Mouse (Mus musculus) forebrain, postnatal 0 days (tissue): ENCODE measurements at regions not wholly inside any gene's neighbourhood (a gene's known extent, or its start where the extent isn't known, plus 50 kb on each side); places are given as distances from the start of the nearest gene placed in this dataset.

Experiments used
- ATAC-seq: fragments of 200-750 bp; cut with Nextera tagmentation; 2 replicates; pipeline ENCODE4 v1.8.0; 2017; ENCODE audit warnings: mild to moderate bottlenecking, moderate library complexity
- DNase-seq: peaks from one replicate; pipeline ENCODE4 v3.0.0-alpha.2; 2015
- H3K27ac ChIP-seq: fragments of 300-500 bp; sonication (generic); 2 replicates; pipeline ENCODE4 v1.5.1; 2014; ENCODE audit warnings: low read depth, mild to moderate bottlenecking, antibody characterized with exemption, low read length, moderate library complexity, mixed read lengths
- H3K27me3 ChIP-seq: fragments of 300-500 bp; sonication (generic); 2 replicates; pipeline ENCODE4 v1.6.1; 2014; ENCODE audit warnings: mild to moderate bottlenecking, low read length, mixed read lengths; ENCODE audit not compliant: insufficient read depth
- H3K36me3 ChIP-seq: fragments of 300-500 bp; sonication (generic); 2 replicates; pipeline ENCODE4 v1.6.1; 2014; ENCODE audit warnings: mild to moderate bottlenecking, moderate library complexity; ENCODE audit not compliant: insufficient read depth
- H3K4me1 ChIP-seq: fragments of 300-500 bp; sonication (generic); 2 replicates; pipeline ENCODE4 v1.6.1; 2014; ENCODE audit warnings: antibody characterized with exemption; ENCODE audit not compliant: insufficient read depth
- H3K4me2 ChIP-seq: fragments of 300-500 bp; sonication (generic); 2 replicates; pipeline ENCODE4 v1.6.1; 2014; ENCODE audit warnings: low read depth, mild to moderate bottlenecking, moderate library complexity
- H3K4me3 ChIP-seq: fragments of 300-500 bp; sonication (generic); 2 replicates; pipeline ENCODE4 v1.5.1; 2014; ENCODE audit warnings: low read depth, low read length, mixed read lengths
- H3K9ac ChIP-seq: fragments of 300-500 bp; sonication (generic); 2 replicates; pipeline ENCODE4 v1.6.1; 2014; ENCODE audit warnings: mild to moderate bottlenecking
- H3K9me3 ChIP-seq: fragments of 300-500 bp; sonication (generic); 2 replicates; pipeline ENCODE4 v1.6.1; 2016; ENCODE audit warnings: low read length
- CTCF ChIP-seq: sonication (generic); IDR thresholded peaks from 2 replicates; pipeline ENCODE4 v1.5.1; 2016; ENCODE audit warnings: antibody characterized with exemption, control low read depth, low read depth
- WGBS: fragments of 180-500 bp; shearing (Covaris S2); extraction: QIAGEN DNeasy Blood & Tissue Kit; methylation state at CpG from one replicate; pipeline ENCODE4 v1.1.7; 2014; 5-methylcytosine and 5-hydroxymethylcytosine counted together

DNA sequence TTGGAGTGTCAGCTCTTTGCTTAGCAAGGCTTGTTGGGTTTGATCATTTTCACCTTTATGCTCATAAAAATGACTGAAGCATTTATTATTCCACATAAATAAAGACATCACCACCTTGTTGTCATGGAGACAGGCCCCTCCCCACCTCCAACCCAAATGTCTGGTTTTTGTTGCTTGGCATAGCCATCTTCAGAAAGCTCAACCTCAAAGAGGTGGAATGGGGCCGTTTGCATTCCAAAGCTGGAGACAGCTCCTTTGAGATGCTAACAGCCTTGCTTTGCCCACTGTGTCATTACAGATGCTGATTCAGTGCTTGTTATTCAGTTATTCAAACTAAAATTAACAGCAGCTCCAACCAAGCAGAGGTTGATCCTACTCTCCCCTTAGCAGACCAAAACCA, 51.9 kb upstream of the Lgalsl start:
- Histone ChIP-seq H3K4me2 (no peak overlapping the region), H3K9ac (no peak overlapping the region), H3K27ac (no peak overlapping the region), H3K36me3 (no peaks in the 10 kb centered on the region), H3K4me1 (no peaks in the 10 kb centered on the region), H3K27me3 (no peaks in the 10 kb centered on the region), H3K4me3 (no peak overlapping the region), H3K9me3 (no peaks in the 10 kb centered on the region)
- 12% methylated on average over 1 of the region's 1 CpGs for WGBS
- TF ChIP-seq CTCF, result no peak
- no peak for ATAC-seq
- no peak for DNase-seq

DNA sequence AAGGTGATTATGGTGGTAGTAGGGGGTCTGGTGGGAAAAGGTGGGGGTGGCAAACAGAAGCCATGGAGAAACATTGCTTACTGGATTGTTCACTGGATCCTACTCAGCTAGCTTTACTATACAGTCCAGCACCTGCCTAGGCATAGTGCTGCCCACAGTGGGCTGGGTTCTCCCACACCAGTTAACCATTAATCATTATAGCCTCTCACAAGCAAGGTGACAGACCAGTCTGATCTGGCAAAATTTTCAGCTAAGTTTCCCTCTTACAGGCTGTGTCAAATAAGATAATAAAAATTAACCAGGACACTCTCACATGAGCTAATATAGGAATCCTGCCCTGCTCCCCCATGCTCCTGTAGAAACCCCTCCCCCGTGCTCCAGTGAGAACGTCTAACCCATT, 53.1 kb upstream of the Lgalsl start:
- H3K27ac ChIP-seq, result no peak overlapping the region
- no peaks in the 10 kb centered on the region for H3K4me1 ChIP-seq
- WGBS, result 88% methylated on average over 2 of the region's 2 CpGs
- no peaks in the 10 kb centered on the region for H3K9me3 ChIP-seq
- no peak for TF ChIP-seq CTCF
- ATAC-seq (no peak), DNase-seq (no peak)
- H3K27me3 ChIP-seq, result no peaks in the 10 kb centered on the region
- no peak overlapping the region for H3K9ac ChIP-seq
- no peak overlapping the region for H3K4me3 ChIP-seq
- no peak overlapping the region for H3K4me2 ChIP-seq
- H3K36me3 ChIP-seq, result no peaks in the 10 kb centered on the region

DNA sequence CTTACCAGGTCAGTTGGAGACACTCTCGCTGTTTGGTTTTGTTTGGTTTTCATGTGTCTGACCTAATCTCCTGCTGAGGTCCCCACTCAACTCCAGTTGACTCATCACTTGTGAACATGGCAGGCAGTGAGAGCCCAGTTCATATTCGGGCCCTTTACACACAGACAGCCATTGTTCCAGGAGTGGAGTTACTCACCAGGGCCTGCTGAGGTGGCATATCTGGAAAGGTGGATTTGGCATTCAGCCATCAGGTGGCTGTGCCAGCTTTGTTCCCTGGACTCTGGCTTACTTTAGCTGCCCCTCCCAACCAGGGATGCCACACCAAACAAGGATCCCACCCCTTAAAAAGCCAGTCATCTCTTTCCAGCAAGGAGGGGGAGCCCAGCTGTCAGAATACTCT, 56.2 kb upstream of the Lgalsl start:
- Histone ChIP-seq H3K27ac (no peak overlapping the region), H3K4me3 (no peak overlapping the region), H3K9me3 (no peaks in the 10 kb centered on the region), H3K9ac (no peak overlapping the region), H3K4me1 (no peaks in the 10 kb centered on the region), H3K36me3 (no peaks in the 10 kb centered on the region), H3K4me2 (no peak overlapping the region), H3K27me3 (no peaks in the 10 kb centered on the region)
- DNase-seq, result no peak
- ATAC-seq, result no peak
- 92% methylated on average over 2 of the region's 2 CpGs for WGBS
- TF ChIP-seq CTCF, result no peak

DNA sequence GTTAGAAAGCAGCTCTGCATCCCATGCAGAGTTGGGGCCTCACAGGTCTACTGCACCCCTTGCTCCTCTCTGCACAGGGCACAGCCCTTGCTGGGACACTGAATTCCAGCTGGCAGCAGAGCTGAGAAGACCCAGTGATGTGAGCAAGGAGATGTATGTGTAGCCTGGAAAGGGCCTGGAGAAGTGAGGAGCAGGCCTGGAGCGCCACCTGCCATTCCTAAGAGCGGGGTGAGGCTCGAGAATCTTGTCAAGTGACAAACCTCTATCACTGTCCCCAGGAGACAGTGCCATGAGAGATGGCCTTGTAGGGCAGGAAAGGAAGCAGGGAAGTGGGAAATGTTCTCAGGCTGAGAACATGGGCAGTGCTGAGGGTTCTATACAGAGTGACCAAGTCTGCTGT, 59.6 kb upstream of the Lgalsl start:
- no peak overlapping the region for H3K9ac ChIP-seq
- no peak overlapping the region for H3K4me2 ChIP-seq
- DNase-seq, result no peak
- no peaks in the 10 kb centered on the region for H3K36me3 ChIP-seq
- H3K27ac ChIP-seq, result no peak overlapping the region
- H3K9me3 ChIP-seq, result no peaks in the 10 kb centered on the region
- H3K27me3 ChIP-seq, result no peaks in the 10 kb centered on the region
- H3K4me1 ChIP-seq, result no peaks in the 10 kb centered on the region
- WGBS, result 84% methylated on average over 3 of the region's 3 CpGs
- H3K4me3 ChIP-seq, result no peak overlapping the region
- peak; percentile 21; the same call in 1 of the 2 replicates for TF ChIP-seq CTCF
- ATAC-seq, result no peak

DNA sequence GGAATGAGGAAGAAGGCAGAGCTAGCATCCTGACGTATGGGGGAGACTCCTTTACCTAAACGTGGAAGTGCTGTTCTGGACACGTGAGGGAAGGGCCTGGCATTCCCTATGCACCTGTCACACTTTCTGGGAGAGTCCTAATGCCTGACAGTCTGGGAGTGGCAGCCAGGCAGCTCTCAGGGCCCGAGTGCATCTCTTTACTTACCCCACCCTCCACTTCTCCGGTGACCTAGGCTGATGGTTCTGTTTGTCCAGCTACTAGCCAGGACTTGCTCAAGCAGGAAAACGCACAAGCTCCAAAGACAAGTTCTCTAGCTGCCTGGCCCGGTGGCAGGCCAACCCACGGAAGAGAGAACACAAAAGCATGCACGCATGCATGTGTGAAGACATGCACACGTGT, 60.9 kb upstream of the Lgalsl start:
- H3K27ac ChIP-seq, result no peak overlapping the region
- no peak overlapping the region for H3K4me2 ChIP-seq
- no peak overlapping the region for H3K4me3 ChIP-seq
- TF ChIP-seq CTCF, result no peak
- no peaks in the 10 kb centered on the region for H3K9me3 ChIP-seq
- H3K27me3 ChIP-seq, result no peaks in the 10 kb centered on the region
- no peak overlapping the region for H3K9ac ChIP-seq
- H3K36me3 ChIP-seq, result no peaks in the 10 kb centered on the region
- 90% methylated on average over 10 of the region's 10 CpGs for WGBS
- ATAC-seq, result no peak
- H3K4me1 ChIP-seq, result no peaks in the 10 kb centered on the region
- DNase-seq, result no peak

DNA sequence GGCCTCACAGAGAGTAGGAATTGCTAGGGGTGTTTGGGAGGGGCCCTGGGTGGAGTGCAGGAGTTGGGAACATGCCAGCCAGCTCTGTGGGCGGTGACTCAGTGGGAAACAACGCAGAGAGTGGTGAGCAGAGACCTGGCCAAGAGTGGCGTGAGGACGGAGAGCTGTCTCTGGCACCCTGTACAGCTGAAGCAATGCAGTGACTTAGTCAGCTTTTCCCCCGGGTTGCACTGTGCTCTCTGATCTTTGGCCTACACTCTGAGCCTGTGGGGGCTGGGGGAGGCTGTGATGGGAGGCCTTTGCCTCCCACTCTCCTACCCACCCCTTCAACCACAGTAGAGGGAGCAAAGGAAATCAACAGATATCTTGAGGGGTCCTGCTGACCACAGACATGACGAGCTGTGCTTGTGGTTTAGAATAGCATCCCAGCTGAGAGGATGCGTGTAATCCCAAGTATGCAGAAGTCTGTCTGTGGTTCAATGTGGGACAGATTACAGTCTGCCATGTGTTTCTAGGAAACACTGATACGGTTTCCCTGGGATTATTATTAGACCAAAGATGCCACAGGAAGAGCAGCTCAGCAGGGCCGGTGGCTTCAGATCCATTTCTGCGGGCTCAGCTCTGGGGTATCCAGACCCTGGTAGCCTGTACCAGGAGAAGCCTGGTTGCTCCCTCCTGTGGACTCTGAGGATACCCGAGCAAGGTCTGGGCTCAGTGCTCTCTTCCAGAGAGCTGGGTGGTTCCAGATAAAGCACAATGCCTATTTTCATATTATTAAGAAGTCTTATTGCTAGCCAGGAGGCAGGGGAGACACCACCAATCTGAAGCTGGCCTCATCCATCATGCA, 65.6 kb upstream of the Lgalsl start:
- Histone ChIP-seq H3K4me3 (no peak overlapping the region), H3K27me3 (no peaks in the 10 kb centered on the region), H3K4me1 (no peaks in the 10 kb centered on the region), H3K9me3 (no peaks in the 10 kb centered on the region), H3K9ac (no peak overlapping the region), H3K36me3 (no peaks in the 10 kb centered on the region), H3K4me2 (no peak overlapping the region), H3K27ac (no peak overlapping the region)
- ATAC-seq (no peak), DNase-seq (no peak)
- 58% methylated on average over 11 of the region's 11 CpGs for WGBS
- no peak for TF ChIP-seq CTCF

DNA sequence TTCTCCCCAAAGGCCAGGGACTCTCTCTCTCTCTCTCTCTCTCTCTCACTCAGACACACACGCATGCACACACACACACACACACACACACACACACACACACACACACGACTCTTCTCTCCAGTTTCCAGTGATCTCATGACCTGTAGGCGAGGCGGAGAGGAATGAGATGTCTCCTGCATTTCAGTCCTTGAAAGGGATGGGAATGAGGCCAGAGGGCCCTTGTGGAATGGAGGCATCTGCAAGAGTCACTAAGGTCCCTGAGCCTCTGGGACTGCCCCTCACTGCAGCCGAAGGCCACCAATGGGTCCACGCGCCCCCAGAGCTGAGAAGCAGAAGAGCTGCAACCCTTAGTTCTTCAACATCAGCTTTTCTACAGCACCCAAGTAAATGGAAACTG, 66.6 kb upstream of the Lgalsl start:
- WGBS, result 90% methylated on average over 7 of the region's 7 CpGs
- DNase-seq, result no peak
- H3K4me3 ChIP-seq, result no peak overlapping the region
- no peaks in the 10 kb centered on the region for H3K36me3 ChIP-seq
- no peaks in the 10 kb centered on the region for H3K4me1 ChIP-seq
- no peaks in the 10 kb centered on the region for H3K9me3 ChIP-seq
- H3K9ac ChIP-seq, result no peak overlapping the region
- H3K4me2 ChIP-seq, result no peak overlapping the region
- no peak for TF ChIP-seq CTCF
- no peak overlapping the region for H3K27ac ChIP-seq
- H3K27me3 ChIP-seq, result no peaks in the 10 kb centered on the region
- no peak for ATAC-seq
